Mouse (Mus musculus) ES-E14 (cell line): ENCODE data around the gene Pgd. TPM values are rescaled to one million over a fixed set of nuclear protein-coding genes. Genes with fewer than 3 reads are reported as not detected.

Experiments used
- DNase-seq: peaks from one replicate; pipeline ENCODE4 v3.0.0-alpha.2; 2013; ENCODE audit warnings: low read depth, low spot score
- H3K27ac ChIP-seq: 2 replicates; pipeline ENCODE4 v1.5.1; 2012; ENCODE audit warnings: low read depth, mild to moderate bottlenecking, low read length, moderate library complexity, mixed read lengths; ENCODE audit not compliant: poor library complexity, insufficient read depth, severe bottlenecking
- H3K36me3 ChIP-seq: 2 replicates; pipeline ENCODE4 v1.6.1; 2012; ENCODE audit warnings: mild to moderate bottlenecking, low read length, moderate library complexity, mixed read lengths; ENCODE audit not compliant: control insufficient read depth, poor library complexity, insufficient read depth, severe bottlenecking
- H3K4me1 ChIP-seq, 2 experiments: fragments of 150-350 bp in 1 of 2; sonication (generic) in 1 of 2; 2 replicates each; pipeline ENCODE4 v1.6.1; 2012; ENCODE audit warnings: low read length in 2 of 2, mild to moderate bottlenecking in 1 of 2, mixed read lengths in 1 of 2; ENCODE audit not compliant: control insufficient read depth in 2 of 2, insufficient read depth in 2 of 2, poor library complexity in 1 of 2
- H3K4me3 ChIP-seq, 2 experiments: fragments of 150-350 bp in 1 of 2; sonication (generic) in 1 of 2; 2 replicates each; pipeline ENCODE4 v1.5.1; 2012; ENCODE audit warnings: low read length in 2 of 2, low read depth in 1 of 2, mild to moderate bottlenecking in 1 of 2, mixed read lengths in 1 of 2; ENCODE audit not compliant: insufficient read depth in 1 of 2, poor library complexity in 1 of 2, severe bottlenecking in 1 of 2
- H3K9ac ChIP-seq: 2 replicates; pipeline ENCODE4 v1.6.1; 2012; ENCODE audit warnings: low read depth, mild to moderate bottlenecking, low read length, mixed read lengths; ENCODE audit not compliant: poor library complexity, insufficient read depth, severe bottlenecking
- H3K9me3 ChIP-seq: fragments of 150-350 bp; sonication (generic); 2 replicates; pipeline ENCODE4 v1.6.1; 2012; ENCODE audit warnings: low read depth, mild to moderate bottlenecking, low read length; ENCODE audit not compliant: control insufficient read depth, insufficient read depth
- CHD2 ChIP-seq: IDR thresholded peaks from 2 replicates; pipeline ENCODE4 v1.6.1; 2014; ENCODE audit warnings: mild to moderate bottlenecking, low read depth, low read length, inconsistent platforms
- HCFC1 ChIP-seq: IDR thresholded peaks from 2 replicates; pipeline ENCODE4 v1.6.1; 2012; ENCODE audit warnings: low read length, inconsistent platforms, borderline replicate concordance; ENCODE audit not compliant: insufficient read depth
- MAFK ChIP-seq: IDR thresholded peaks from 2 replicates; pipeline ENCODE4 v1.6.1; 2014; ENCODE audit warnings: mild to moderate bottlenecking, low read depth, low read length, inconsistent platforms; ENCODE audit not compliant: insufficient read depth
- ZC3H11A ChIP-seq: IDR thresholded peaks from 2 replicates; pipeline ENCODE4 v1.6.1; 2012; ENCODE audit warnings: low read depth, mild to moderate bottlenecking, inconsistent platforms, low read length, borderline replicate concordance
- ZNF384 ChIP-seq: IDR thresholded peaks from 2 replicates; pipeline ENCODE4 v1.6.1; 2012; ENCODE audit warnings: low read depth, low read length, inconsistent platforms
- in situ Hi-C, 2 experiments: fragments of 600-800 bp; cut with MboI; formaldehyde crosslinking; loops; one replicate each; pipeline ENCODE4 v1.15.1; 2025; ENCODE audit warnings: low sequenced_read_pairs in 2 of 2, inconsistent platforms in 1 of 2; ENCODE audit not compliant: unreplicated experiment in 2 of 2
- total RNA-seq: library from RNA; depleted of rRNA; stranded (reverse); fragments of 300-350 nt; gene quantifications from 2 replicates; pipeline ENCODE4 v1.2.3, GENCODE M21; 2012

Pgd gene
- total RNA-seq, 1 experiment, result 63.7 TPM

- Histone ChIP-seq H3K36me3 (peaks cover 16% of the 10 kb centered on the region), H3K9ac (no peak overlapping the region), H3K9me3 (no peaks in the 10 kb centered on the region), H3K4me1 (no peaks in the 10 kb centered on the region), H3K27ac (no peak overlapping the region), H3K4me3 (no peak overlapping the region)
- in situ Hi-C loops, result no loop called here
- no peak for TF ChIP-seq CHD2
- TF ChIP-seq ZNF384, result no peak
- TF ChIP-seq HCFC1, result no peak
- no peak for TF ChIP-seq MAFK
- no peak for TF ChIP-seq ZC3H11A
- DNase-seq, result no peak
These were observed 35.9 kb upstream of the Pgd start for GRCm38 (mm10) chr4:149202467-149202866.

- TF ChIP-seq CHD2 (no peak), ZC3H11A (no peak), MAFK (no peak), ZNF384 (no peak), HCFC1 (no peak)
- Histone ChIP-seq H3K9ac (no peak overlapping the region), H3K4me3 (no peak overlapping the region), H3K36me3 (peaks cover 17% of the 10 kb centered on the region), H3K4me1 (no peaks in the 10 kb centered on the region), H3K9me3 (no peaks in the 10 kb centered on the region), H3K27ac (no peak overlapping the region)
- in situ Hi-C loops, result no loop called here
- DNase-seq, result no peak
These were observed 34.5 kb upstream of the Pgd start for GRCm38 (mm10) chr4:149201110-149201509.

DNA sequence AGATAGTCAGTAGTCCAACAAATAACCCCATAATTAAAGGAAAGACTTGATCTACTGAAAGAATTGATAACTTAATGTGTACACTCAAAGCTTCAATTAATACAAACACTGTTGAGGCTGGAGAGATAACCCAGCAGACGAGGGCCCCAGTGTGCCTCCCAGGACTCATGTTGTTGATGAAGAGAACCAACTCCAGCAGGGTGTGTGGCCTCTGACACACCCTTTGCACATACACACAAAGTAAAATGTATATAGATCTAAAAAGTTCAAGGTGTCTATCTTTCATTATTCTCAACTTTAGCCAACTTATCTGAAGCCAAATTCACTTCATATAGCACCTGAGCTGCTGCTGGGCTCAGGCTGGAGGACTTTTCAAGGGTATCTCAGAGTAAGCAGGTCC, 30.6 kb upstream of the Pgd start:
- peaks cover 7% of the 10 kb centered on the region for H3K36me3 ChIP-seq
- TF ChIP-seq ZNF384, result no peak
- no peak for TF ChIP-seq HCFC1
- TF ChIP-seq CHD2, result no peak
- TF ChIP-seq MAFK, result no peak
- TF ChIP-seq ZC3H11A, result no peak

DNA sequence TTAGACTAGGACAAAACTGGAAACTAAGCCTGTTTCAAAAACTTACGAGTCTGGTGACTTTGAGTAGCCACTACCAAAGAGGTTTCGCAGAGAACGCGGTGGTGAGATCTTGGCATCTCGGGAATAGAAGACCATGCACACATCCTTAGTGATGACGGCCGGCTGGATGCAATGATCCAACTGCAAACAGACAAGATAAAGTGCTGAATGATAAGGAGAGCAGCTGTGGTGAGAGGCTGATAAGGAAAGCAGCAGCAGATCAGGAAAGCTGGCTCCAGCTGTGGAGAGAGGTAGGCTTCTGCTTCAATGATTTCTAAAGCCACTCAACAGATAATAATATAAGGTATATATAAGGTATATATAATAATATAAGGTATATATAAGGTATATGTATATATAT, 24.5 kb upstream of the Pgd start:
- Histone ChIP-seq H3K9me3 (no peaks in the 10 kb centered on the region), H3K4me3 (no peak overlapping the region), H3K9ac (no peak overlapping the region), H3K4me1 (no peaks in the 10 kb centered on the region), H3K36me3 (peaks cover 6% of the 10 kb centered on the region; the same call in 1 of the 2 replicates), H3K27ac (no peak overlapping the region)
- in situ Hi-C loops, result no loop called here
- DNase-seq, result no peak
- no peak for TF ChIP-seq ZC3H11A
- TF ChIP-seq CHD2, result no peak
- TF ChIP-seq MAFK, result no peak
- TF ChIP-seq HCFC1, result no peak
- no peak for TF ChIP-seq ZNF384

More for the DNA sequence above, 30.6 kb upstream of the Pgd start:
- DNase-seq, result no peak
- no peaks in the 10 kb centered on the region for H3K9me3 ChIP-seq
- no peak overlapping the region for H3K9ac ChIP-seq
- no peak overlapping the region for H3K27ac ChIP-seq
- in situ Hi-C loops, result no loop called here
- no peaks in the 10 kb centered on the region for H3K4me1 ChIP-seq
- H3K4me3 ChIP-seq, result no peak overlapping the region

- H3K36me3 ChIP-seq, result peaks cover 10% of the 10 kb centered on the region; the same call in 1 of the 2 replicates
- H3K9ac ChIP-seq, result no peak overlapping the region
- H3K27ac ChIP-seq, result no peak overlapping the region
- no peak overlapping the region for H3K4me3 ChIP-seq
- in situ Hi-C loops, result no loop called here
- H3K4me1 ChIP-seq, result no peaks in the 10 kb centered on the region
- no peak for DNase-seq
- TF ChIP-seq HCFC1 (no peak), ZNF384 (no peak), CHD2 (no peak)
- H3K9me3 ChIP-seq, result no peaks in the 10 kb centered on the region
These were observed 22.0 kb upstream of the Pgd start for GRCm38 (mm10) chr4:149188563-149188962.
